Mouse (Mus musculus) left cerebral cortex, adult 2 months (tissue): Measurements from ENCODE around the gene Rnh1. TPM values are rescaled to one million over a fixed set of nuclear protein-coding genes. Genes with fewer than 3 reads are reported as not detected.

ENCODE experiments used
- DNase-seq, 2 experiments: peaks; one replicate each; pipeline ENCODE4 v3.0.0; 2021 to 2022; ENCODE audit warnings: low spot score in 2 of 2, mixed read lengths in 1 of 2; ENCODE audit errors: extremely low spot score in 1 of 2
- H3K27ac ChIP-seq: fragments of 200-600 bp; 2 replicates; pipeline ENCODE4 v1.8.1; 2022
- H3K4me3 ChIP-seq: fragments of 200-600 bp; 2 replicates; pipeline ENCODE4 v1.8.1; 2022
- CTCF ChIP-seq: fragments of 200-600 bp; IDR thresholded peaks from 2 replicates; pipeline ENCODE4 v1.8.1; 2022; ENCODE audit warnings: antibody characterized with exemption, mild to moderate bottlenecking, moderate library complexity
- intact Hi-C: fragments of 180-260 bp; cut with DNase I; formaldehyde crosslinking; loops from one replicate; pipeline ENCODE4 v1.15.1; 2025
- total RNA-seq, 2 experiments: library from RNA; stranded (reverse); gene quantifications; 2 replicates each; pipeline ENCODE4 v1.2.3; 2021

Rnh1 gene
- total RNA-seq, 2 experiments from 2014 or later = 36.5 to 37.3 TPM

DNA sequence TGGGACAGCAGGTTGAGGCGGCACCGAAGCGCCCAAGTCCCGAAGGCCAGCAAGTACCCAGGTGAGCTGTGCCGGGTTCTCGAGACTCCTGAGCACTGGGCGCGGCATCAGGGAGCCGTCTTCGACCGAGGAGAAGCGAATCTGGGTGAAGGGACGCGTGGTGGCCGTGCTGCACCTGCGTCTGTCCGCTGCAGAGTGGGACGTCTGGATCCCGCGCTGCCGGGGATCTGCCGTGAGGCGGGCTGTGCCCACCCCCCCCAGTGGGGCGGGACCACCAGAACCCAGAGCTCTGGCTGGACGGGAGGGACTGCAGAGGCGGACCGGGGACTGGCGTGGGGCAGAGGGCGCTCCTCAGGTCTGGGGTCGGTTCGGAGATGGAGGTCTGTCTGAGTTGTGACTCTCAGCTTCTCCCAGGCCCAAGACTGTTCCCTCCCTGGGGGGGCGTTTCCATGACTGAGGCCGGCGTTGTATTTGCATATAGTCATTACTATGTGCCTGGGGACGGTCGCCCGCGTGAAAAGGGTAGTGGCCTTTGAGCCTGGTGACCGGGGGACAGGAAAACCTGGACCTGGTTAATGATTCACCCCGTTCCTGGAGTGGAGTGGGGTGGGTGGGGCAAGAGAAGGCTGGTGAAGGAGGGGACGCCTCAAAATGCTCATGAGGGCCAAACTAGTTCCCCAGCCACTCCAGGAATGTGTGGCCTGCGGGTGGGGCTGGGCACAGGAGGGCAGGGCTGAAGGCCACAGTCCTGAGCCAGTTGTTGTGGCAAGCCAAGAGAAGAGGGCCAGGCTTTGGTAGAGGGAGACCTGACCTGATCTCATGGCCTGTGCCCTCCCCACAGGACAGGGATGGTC is 43.5 kb upstream of the Rnh1 start:
- no peak for DNase-seq

DNA sequence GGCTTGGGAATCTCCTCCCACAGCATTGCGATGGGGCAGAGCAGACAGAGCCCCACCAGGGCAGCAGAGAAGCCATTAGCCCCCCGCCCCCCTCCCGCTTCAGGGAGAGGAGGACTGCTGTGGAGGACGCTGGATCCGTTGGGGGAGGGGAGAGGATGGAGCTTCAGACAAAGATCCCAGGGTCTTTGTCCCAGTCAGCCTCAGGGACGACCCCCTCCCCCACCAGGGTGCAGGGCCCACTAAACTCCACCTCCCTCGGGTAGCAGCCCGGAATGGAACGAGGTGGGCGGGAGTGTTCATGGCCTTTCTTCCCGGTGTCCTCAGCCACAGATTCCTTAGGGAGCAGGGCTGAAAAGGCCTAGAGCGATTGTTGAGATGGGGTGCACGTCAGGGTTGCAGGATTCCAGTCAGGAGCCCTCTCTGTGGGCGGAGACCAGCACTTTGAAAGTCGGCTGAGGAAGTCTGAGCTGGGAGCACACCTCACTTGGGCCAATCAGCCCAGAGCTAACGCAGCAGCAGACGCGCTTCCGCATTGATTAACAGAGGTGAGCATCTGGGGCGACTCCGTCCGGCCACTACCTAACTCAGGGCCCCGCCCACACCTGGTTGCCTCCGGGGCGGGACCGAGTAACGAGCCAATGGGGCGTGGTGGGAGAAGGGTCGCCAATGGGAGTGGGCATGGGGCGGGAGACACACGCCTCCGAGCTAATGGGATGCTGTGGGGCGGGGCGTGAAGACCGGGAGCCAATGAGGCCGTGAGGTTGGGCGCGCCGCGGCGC is 42.6 kb upstream of the Rnh1 start, which contains the start of gene Rassf7:
TSS of gene Rassf7 (plus strand) at position 760 of the 779 bp plus-strand sequence.
- DNase-seq = peak; percentile 68 to 82
- TF ChIP-seq CTCF = no peak
- Histone ChIP-seq H3K4me3 (peak within 1 kb of the TSS; percentile 58), H3K27ac (no peak within 1 kb of the TSS)
- intact Hi-C loops = no loop called here

More for the DNA sequence above, 43.5 kb upstream of the Rnh1 start:
- Histone ChIP-seq H3K27ac (no peak overlapping the region), H3K4me3 (peak overlapping the region; percentile 58)
- TF ChIP-seq CTCF = no peak
- intact Hi-C loops = no loop called here

DNA sequence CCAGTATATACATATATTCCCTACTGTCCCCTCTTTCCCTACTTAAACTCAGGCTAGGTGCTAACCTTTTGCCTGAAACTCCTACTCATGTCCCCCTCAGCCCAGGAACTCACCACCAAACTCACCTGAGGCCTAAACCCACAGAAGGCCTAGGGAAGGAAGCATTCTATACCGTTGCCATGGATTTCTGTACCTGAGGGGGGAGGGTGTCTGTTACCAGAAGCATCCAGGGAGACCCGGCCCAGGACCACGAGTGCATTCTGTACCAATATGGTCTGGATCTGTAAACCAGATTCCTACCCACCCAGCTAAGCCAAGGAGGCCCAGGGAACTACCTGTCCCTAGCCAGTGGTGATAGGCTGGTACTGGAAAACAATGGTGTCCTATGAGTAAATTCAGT is 41.7 kb upstream of the Rnh1 start:
- DNase-seq = no peak
- TF ChIP-seq CTCF = no peak
- Histone ChIP-seq H3K27ac (no peak overlapping the region), H3K4me3 (no peak overlapping the region)
- intact Hi-C loops = no loop called here

DNA sequence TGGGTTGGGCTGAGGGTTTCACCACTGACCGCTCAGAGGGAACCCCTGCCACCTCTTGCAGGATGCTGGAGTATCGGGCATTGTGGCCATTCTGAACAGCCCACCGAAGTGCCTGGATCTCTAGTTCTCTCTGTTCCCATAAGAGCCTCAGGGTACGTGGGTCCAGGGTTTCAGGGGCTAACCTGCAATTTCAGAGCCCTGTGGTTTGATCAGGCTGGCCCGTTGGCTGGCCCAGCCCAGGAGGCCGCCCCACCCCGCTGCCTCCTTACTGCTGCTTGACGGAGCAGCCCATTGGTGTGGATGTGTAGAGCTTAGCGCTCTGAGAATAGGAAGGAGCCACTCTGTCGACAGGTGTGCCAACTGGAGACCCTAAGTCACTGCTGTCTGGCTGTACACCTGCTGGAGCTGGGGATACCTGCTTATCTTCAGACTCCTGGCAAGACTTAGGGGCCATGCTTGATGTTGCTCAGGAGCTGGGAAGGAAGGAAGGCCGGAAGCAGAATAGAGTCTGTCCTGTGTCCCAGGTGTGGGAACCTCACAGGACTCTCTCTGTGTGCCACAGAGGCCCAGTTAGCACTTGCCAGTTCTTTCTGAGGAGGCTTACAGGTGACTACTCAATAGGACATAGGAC is 41.1 kb upstream of the Rnh1 start, which contains the start of gene Lmntd2:
TSS of gene Lmntd2 (minus strand) at position 476 of the 631 bp plus-strand sequence.
- intact Hi-C loops = no loop called here

DNA sequence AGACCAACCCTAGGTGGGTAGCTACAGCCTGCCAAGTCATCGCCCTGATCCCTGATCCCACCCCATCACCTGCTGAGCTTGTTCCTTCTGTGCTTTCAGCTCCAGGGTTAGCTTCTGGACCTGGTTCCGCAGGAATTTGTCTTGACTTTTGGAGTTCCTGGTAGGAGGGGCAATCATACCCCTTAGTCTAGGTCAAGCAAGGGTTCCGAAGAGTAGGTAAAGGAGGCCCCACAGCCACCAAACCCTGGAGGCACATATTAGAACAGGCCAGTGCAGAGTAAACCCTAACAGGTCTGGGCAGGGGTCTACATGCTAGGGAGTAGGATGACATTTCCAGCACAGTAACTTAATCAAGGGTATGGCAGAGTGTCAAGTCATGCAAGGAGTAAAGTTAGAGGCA is 40.5 kb upstream of the Rnh1 start:
- intact Hi-C loops = no loop called here
- no peak for TF ChIP-seq CTCF
- no peak for DNase-seq
- no peak overlapping the region for H3K27ac ChIP-seq
- no peak overlapping the region for H3K4me3 ChIP-seq

More for the DNA sequence above, 41.1 kb upstream of the Rnh1 start, which contains the start of gene Lmntd2:
- no peak for DNase-seq
- H3K4me3 ChIP-seq = no peak within 1 kb of the TSS
- no peak for TF ChIP-seq CTCF
- no peak within 1 kb of the TSS for H3K27ac ChIP-seq

DNA sequence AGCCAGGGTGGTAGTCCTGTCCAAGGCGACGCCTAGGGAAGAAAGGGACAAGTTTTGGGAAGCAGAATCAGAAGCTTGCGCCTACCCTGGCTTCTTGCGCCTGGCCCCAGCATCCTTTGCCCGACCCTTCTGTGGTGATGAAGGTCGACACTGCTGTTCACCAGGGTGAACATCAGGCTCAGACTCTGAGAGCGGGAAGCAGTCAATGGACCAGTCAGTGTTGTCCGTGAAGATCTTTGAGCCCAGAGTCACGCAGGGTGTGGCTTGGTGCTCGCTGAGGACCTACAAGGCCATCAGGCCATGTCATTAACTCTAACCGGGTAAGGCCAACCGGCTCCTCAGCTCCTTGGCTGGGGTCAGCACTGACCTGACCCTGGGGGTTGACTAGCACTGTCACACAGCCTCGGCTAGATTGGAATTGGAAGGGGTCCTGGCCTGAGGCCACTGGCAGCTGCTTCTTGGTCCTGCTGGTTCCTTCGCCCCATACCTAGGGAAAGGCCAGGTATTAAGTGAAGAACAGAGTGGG is 38.0 kb upstream of the Rnh1 start:
- no peak for DNase-seq
- H3K27ac ChIP-seq = no peak overlapping the region
- H3K4me3 ChIP-seq = no peak overlapping the region
- intact Hi-C loops = no loop called here
- TF ChIP-seq CTCF = no peak

DNA sequence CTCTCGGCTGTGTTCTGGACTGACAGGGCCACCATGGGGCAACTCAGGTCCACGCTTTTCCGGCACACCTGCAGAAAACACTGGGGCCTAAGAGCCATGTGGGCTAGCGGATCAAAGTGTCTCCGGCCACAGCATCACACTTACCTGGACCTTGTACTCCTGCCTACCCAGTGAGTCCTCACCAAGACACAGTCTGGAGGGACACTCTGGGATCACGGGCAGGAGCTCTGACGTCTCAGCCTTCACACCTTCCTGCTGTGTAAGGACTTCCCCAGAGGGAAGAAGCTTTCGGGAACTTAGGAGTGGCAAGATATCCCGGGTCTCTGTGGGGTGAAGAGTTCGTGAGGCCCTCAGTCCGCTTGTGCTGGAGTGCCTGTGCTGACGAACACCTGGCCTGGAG is 37.5 kb upstream of the Rnh1 start:
- Histone ChIP-seq H3K4me3 (no peak overlapping the region), H3K27ac (no peak overlapping the region)
- DNase-seq = no peak
- no peak for TF ChIP-seq CTCF
- intact Hi-C loops = no loop called here

DNA sequence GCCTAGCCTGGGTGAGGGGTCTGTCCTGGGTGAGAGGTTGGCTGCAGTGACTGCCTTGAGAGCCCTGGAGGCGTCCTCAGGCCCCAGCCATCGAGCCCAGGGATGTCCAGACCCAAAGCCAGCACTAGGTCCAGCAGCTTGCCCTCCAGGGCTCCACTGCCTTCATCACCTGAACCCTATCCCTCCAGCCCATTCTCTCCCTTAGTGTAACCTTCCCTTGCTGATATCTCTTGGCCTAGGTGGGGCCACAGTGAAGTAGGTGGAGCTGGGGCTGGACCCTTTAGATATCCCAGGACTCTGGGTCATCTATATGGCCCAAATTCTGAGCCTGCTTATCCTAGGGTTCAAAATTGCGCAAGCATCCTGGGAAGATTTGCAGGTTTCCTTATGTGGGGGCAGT is 36.9 kb upstream of the Rnh1 start:
- intact Hi-C loops = no loop called here
- H3K27ac ChIP-seq = no peak overlapping the region
- DNase-seq = no peak
- no peak for TF ChIP-seq CTCF
- no peak overlapping the region for H3K4me3 ChIP-seq

DNA sequence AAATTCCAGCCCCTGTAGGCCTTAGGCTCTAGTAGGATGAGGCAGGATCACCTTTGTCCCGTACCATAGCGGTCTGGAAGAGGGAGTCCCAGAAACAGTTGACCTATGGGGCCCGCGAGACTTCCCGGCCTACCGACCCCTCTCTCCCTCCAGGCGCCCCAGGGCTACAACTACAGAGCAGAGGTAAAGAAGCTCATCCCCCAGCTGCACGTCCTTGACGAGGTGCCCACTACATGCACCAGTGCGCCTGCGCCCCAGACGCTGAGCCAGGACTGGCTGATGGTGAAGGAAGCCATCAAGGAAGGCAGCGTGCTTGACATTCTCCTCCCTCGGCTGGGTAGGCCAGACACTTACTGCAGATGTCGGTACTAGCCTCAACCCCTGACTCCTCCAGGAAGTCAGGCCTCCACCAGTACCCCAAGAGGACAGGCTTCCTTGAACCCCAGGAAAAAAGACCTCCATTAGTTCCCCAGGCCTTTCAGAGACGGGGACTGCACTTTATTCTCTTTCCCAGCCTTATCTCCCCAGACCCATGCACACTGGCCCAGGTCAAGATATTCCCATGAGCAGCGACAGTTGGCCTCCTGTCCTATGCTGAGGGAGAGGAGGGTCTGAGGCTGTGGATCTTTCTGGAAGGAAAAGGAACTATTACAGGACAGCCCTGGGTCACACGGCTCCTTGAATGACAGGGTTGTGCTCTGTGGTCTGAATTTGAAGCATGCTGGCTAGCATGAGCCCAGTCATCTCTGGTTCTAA is 33.7 kb upstream of the Rnh1 start:
- no peak for TF ChIP-seq CTCF
- intact Hi-C loops = no loop called here
- no peak for DNase-seq
- H3K27ac ChIP-seq = no peak overlapping the region
- no peak overlapping the region for H3K4me3 ChIP-seq

DNA sequence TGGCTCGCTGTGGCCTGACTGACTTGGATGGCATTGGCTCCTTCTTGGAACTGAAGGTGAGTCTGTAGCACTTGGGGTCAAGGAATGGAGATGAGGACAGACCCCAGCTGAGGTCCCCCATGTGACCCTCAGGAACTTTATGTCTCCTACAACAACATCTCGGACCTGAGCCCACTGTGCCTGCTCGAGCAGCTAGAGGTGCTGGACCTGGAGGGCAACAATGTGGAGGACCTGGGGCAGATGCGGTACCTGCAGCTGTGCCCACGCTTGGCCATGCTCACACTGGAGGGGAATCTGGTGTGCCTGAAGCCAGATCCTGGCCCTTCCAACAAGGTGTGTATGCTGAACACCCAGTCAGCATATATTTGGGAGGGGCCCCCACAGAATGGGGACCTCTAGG is 32.8 kb upstream of the Rnh1 start:
- Histone ChIP-seq H3K27ac (no peak overlapping the region), H3K4me3 (no peak overlapping the region)
- no peak for DNase-seq
- intact Hi-C loops = no loop called here
- no peak for TF ChIP-seq CTCF

DNA sequence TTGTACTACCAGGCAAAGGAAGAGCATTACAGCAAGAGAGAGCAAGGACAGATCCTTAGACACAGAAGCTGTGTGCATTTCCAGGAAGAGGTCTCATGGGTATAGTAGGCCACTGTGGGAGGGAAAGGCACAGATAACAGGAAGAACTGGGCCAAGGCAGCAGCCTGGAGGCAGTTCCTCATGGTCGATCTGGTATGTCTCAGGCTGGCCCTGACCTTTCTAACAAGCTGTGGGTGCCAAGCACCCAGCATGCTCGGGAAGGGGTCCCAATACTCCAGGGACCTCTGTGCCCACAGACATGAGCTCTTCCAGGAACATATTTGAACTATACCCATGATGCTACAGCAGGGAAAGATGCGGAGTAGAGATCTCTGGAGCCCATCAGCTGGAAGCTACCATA is 31.9 kb upstream of the Rnh1 start:
- Histone ChIP-seq H3K4me3 (no peak overlapping the region), H3K27ac (no peak overlapping the region)
- TF ChIP-seq CTCF = no peak
- no peak for DNase-seq
- intact Hi-C loops = no loop called here
